11 mouse cellular contexts compared by ENCODE assay signal in the genomic region with DNA sequence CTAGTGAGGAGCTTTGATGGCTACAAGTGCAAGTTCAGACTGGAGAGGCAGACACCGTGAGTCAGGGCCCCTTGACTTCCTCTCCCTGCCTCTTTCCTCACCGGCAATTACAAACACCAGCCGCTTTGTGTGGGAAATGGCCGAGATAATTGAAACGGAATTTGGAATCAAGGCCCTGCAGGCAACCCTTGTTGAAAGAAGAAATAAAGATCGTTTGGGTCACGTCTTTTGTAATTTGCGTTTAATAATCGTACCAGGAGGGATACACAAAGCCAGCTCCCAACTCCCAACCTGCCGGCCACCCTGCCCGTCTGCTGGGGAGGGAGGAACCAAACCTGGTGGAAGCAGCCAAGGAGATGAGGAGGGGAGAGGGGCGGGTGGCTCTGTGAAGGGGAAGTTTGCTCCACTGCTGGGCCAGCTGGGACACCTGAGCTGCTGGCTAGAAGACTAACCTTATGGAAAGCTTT.
DNase-seq lines count a peak whose midpoint lies in the region; ATAC-seq and TF ChIP-seq lines count a peak whose summit lies in the region.
"Had no signal": no experiment of that assay in that cellular context is flagged by ENCODE, and none has a peak within 500 bp of the region (broad histone marks: within the 10 kb centered on the region; RNA-seq: fewer than 3 reads in every experiment).

No protein-coding gene starts in this region.

- TF ChIP-seq CTCF in brain, embryonic 14.5 days (IDR thresholded peaks at IDR 0.05; ENCODE audit: borderline replicate concordance, extremely low read depth, insufficient read depth, insufficient read length): no peak

- 16% methylated on average over 12 of the region's 12 CpGs for WGBS in kidney, embryonic 15.5 days
- WGBS in limb, embryonic 11.5 days: 4% methylated on average over 12 of the region's 12 CpGs

- H3K27me3 ChIP-seq in kidney, embryonic 15.5 days: 0 out of 2 replicates have a peak, but pooled peaks cover 8% of the 10 kb centered on the region
- no peaks in the 10 kb centered on the region for H3K27me3 ChIP-seq in limb, embryonic 11.5 days (ENCODE audit: control insufficient read depth, insufficient read depth, low read length)

- TF ChIP-seq POLR2A in brain, embryonic 14.5 days (IDR thresholded peaks at IDR 0.05; ENCODE audit: borderline replicate concordance, extremely low read depth, insufficient read depth, insufficient read length, poor library complexity, severe bottlenecking): no peak

- peak overlapping the region; percentile 24; the same call in 1 of the 2 replicates for H3K4me2 ChIP-seq in kidney, embryonic 15.5 days
- H3K4me2 ChIP-seq in limb, embryonic 11.5 days (ENCODE audit: low read depth, severe bottlenecking): peak overlapping the region; percentile 27

- no peak overlapping the region for H3K4me3 ChIP-seq in kidney, embryonic 15.5 days (replicated peaks)
- H3K4me3 ChIP-seq in limb, embryonic 11.5 days (ENCODE audit: low read depth, low read length): no peak overlapping the region
- H3K4me3 ChIP-seq: myocyte had no signal

- H3K9me3 ChIP-seq in kidney, embryonic 15.5 days (replicated peaks): no peaks in the 10 kb centered on the region
- no peaks in the 10 kb centered on the region for H3K9me3 ChIP-seq in limb, embryonic 11.5 days (ENCODE audit: control insufficient read depth, low read length)
- H3K9me3 ChIP-seq: G1E had no signal

- peak; percentile 54 for DNase-seq in embryo, embryonic 11 days
- no peak for DNase-seq in embryo, embryonic 10 days (ENCODE audit: low spot score)
- DNase-seq in kidney, postnatal 25 days: no peak
- peak; percentile 64 for DNase-seq in brain, embryonic 14.5 days (ENCODE audit: low read depth)
- peak; percentile 66 for DNase-seq in limb, embryonic 11.5 days (ENCODE audit: low spot score)
- DNase-seq in adrenal gland, postnatal 14 days: no peak
- no peak for DNase-seq in gastrocnemius, adult 8-10 months (ENCODE audit: low spot score in 2 of 2)
- DNase-seq: gastrocnemius, postnatal 10 days had no signal

- peaks cover 19% of the 10 kb centered on the region for H3K4me1 ChIP-seq in kidney, embryonic 15.5 days
- peaks cover 37% of the 10 kb centered on the region for H3K4me1 ChIP-seq in limb, embryonic 11.5 days (ENCODE audit: control insufficient read depth, insufficient read depth, low read length)

- H3K36me3 ChIP-seq in kidney, embryonic 15.5 days: no peaks in the 10 kb centered on the region
- H3K36me3 ChIP-seq in limb, embryonic 11.5 days (ENCODE audit: control insufficient read depth, insufficient read depth, low read length): no peaks in the 10 kb centered on the region
- H3K36me3 ChIP-seq: G1E had no signal

- no peak for ATAC-seq in kidney, embryonic 15.5 days (replicated peaks; ENCODE audit: low FRiP score)
- no peak; the same call in 1 of the 2 replicates for ATAC-seq in limb, embryonic 11.5 days (ENCODE audit: insufficient number of reproducible peaks, low FRiP score, low TSS enrichment, low read depth)

- peak overlapping the region; percentile 60 for H3K27ac ChIP-seq in kidney, embryonic 15.5 days
- peak overlapping the region; percentile 56; the same call in 1 of the 2 replicates for H3K27ac ChIP-seq in limb, embryonic 11.5 days (replicated peaks; ENCODE audit: low read depth, low read length)

- no peak overlapping the region for H3K9ac ChIP-seq in kidney, embryonic 15.5 days
- H3K9ac ChIP-seq in limb, embryonic 11.5 days (ENCODE audit: low read length): 0 out of 2 replicates have a peak overlapping the region, but pooled peaks have one; percentile 12

Comparison
In these comparisons a context has a peak if more than half of its experiments do, and no peak if none do; other contexts are left out.
1. DNase-seq: peak in embryo, embryonic 11 days (single experiment), brain, embryonic 14.5 days (single experiment) and limb, embryonic 11.5 days (single experiment); none in embryo, embryonic 10 days (single experiment), kidney, postnatal 25 days (0 of 2), adrenal gland, postnatal 14 days (single experiment) and gastrocnemius, adult 8-10 months (0 of 2).